Mouse (Mus musculus) hindbrain, embryonic 11.5 days (tissue): ENCODE measurements around the gene Trmt10a. TPM values are rescaled to one million over a fixed set of nuclear protein-coding genes. Genes with fewer than 3 reads are reported as not detected.

ENCODE experiments used
- ATAC-seq: fragments of 200-750 bp; cut with Nextera tagmentation; 2 replicates; pipeline ENCODE4 v1.8.0; 2017; ENCODE audit warnings: mild to moderate bottlenecking, moderate TSS enrichment, moderate library complexity; ENCODE audit not compliant: low FRiP score
- DNase-seq: peaks from one replicate; pipeline ENCODE4 v3.0.0-alpha.2; 2015; ENCODE audit warnings: low spot score
- H3K27ac ChIP-seq: fragments of 300-500 bp; sonication (generic); 2 replicates; pipeline ENCODE4 v1.5.1; 2014; ENCODE audit warnings: mild to moderate bottlenecking, low read depth, low read length
- H3K27me3 ChIP-seq: fragments of 300-500 bp; sonication (generic); 2 replicates; pipeline ENCODE4 v1.6.1; 2014; ENCODE audit warnings: mild to moderate bottlenecking, low read length, moderate library complexity, mixed read lengths; ENCODE audit not compliant: control insufficient read depth, insufficient read depth
- H3K36me3 ChIP-seq: fragments of 300-500 bp; sonication (generic); 2 replicates; pipeline ENCODE4 v1.6.1; 2014; ENCODE audit warnings: mild to moderate bottlenecking, low read length, moderate library complexity, mixed read lengths; ENCODE audit not compliant: control insufficient read depth, insufficient read depth
- H3K4me1 ChIP-seq: fragments of 300-500 bp; sonication (generic); replicated peaks from 2 replicates; pipeline ENCODE4 v1.6.1; 2014; ENCODE audit warnings: low read length, mixed read lengths; ENCODE audit not compliant: control insufficient read depth, insufficient read depth
- H3K4me2 ChIP-seq: fragments of 300-500 bp; sonication (generic); replicated peaks from 2 replicates; pipeline ENCODE4 v1.6.1; 2014; ENCODE audit warnings: mild to moderate bottlenecking, low read depth, low read length
- H3K4me3 ChIP-seq: fragments of 300-500 bp; sonication (generic); 2 replicates; pipeline ENCODE4 v1.5.1; 2014; ENCODE audit warnings: low read depth, low read length
- H3K9ac ChIP-seq: fragments of 300-500 bp; sonication (generic); 2 replicates; pipeline ENCODE4 v1.6.1; 2014; ENCODE audit warnings: low read depth, low read length
- H3K9me3 ChIP-seq: fragments of 300-500 bp; sonication (generic); 2 replicates; pipeline ENCODE4 v1.6.1; 2016; ENCODE audit warnings: low read length; ENCODE audit not compliant: control insufficient read depth
- WGBS: fragments of 180-500 bp; shearing (Covaris S2); extraction: QIAGEN DNeasy Blood & Tissue Kit; methylation state at CpG from one replicate; pipeline ENCODE4 v1.1.7; 2014; 5-methylcytosine and 5-hydroxymethylcytosine counted together
- polyA plus RNA-seq: library from polyadenylated mRNA; unstranded; fragments of >200 nt; fragmentation: Nextera tagmentation; extraction: Ambion mirVana; gene quantifications from 2 replicates; pipeline ENCODE4 v1.2.1, GENCODE M21; 2014

The Trmt10a gene
- polyA plus RNA-seq, 1 experiment from 2014 or later, result 12.4 TPM

DNA sequence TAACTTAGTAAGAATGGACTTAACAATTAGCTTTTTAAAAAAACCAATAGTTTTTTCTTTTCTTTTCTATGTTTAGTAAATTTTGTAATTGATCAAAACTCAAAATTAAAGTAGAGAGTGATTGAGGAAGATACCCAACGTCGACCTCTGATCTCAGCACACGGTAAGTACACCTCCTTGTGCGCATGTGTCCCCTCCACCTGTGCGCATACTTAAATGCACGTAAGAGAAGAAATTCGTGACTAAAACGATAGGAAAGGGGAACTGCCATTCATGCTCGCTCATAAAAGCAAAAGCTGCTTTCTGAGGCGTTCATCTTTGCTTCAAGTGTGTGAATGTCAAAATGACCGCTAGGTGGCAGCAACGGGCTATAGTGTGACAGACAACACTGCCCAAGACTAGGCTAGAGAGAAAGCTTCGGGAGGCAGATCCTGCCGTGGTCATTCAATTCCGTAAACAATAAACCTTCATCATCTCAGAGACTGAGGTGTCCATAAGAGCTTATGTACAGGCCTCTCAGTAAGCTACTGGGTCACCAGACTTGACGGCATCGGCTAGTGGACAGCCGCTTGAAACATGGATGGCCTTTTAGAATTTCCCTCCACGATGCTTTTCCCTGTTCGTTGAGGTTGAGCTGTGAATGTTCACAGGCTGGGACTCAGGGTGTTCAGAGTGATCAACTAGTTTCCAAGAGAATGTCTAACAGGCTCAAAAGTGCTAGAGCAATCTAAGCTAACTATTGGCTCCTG, 54.9 kb downstream of the Trmt10a start:
- Histone ChIP-seq H3K9me3 (no peaks in the 10 kb centered on the region), H3K27ac (no peak overlapping the region), H3K4me2 (no peak overlapping the region; the same call in 1 of the 2 replicates), H3K9ac (peak overlapping the region; percentile 4; the same call in 1 of the 2 replicates), H3K4me3 (no peak overlapping the region), H3K27me3 (no peaks in the 10 kb centered on the region), H3K4me1 (no peaks in the 10 kb centered on the region), H3K36me3 (no peaks in the 10 kb centered on the region)
- 32% methylated on average over 20 of the region's 20 CpGs for WGBS
- ATAC-seq (peak; percentile 93), DNase-seq (peak; percentile 97)

DNA sequence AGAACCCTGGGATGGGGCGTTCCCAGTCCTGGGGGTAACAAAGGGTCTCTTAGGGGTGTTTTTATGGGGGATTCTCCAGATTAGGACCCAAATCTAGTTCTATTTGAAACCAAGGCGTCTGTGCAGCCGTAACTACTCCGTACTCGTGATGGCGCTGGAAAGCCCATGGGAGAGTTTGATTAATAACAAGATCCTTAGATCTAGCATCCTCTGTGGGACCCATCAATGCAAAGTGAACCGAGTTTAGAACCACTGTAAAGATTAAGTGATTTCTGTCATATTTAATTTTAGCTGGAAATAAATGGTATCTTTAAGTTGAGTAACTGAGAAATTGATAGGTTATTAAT, 55.4 kb downstream of the Trmt10a start:
- H3K27me3 ChIP-seq, result no peaks in the 10 kb centered on the region
- DNase-seq (no peak), ATAC-seq (peak; percentile 10; the same call in 1 of the 2 replicates)
- H3K9me3 ChIP-seq, result no peaks in the 10 kb centered on the region
- H3K9ac ChIP-seq, result no peak overlapping the region
- H3K4me3 ChIP-seq, result no peak overlapping the region
- H3K4me1 ChIP-seq, result no peaks in the 10 kb centered on the region
- H3K27ac ChIP-seq, result no peak overlapping the region
- WGBS, result 85% methylated on average over 7 of the region's 7 CpGs
- no peaks in the 10 kb centered on the region for H3K36me3 ChIP-seq
- H3K4me2 ChIP-seq, result no peak overlapping the region

DNA sequence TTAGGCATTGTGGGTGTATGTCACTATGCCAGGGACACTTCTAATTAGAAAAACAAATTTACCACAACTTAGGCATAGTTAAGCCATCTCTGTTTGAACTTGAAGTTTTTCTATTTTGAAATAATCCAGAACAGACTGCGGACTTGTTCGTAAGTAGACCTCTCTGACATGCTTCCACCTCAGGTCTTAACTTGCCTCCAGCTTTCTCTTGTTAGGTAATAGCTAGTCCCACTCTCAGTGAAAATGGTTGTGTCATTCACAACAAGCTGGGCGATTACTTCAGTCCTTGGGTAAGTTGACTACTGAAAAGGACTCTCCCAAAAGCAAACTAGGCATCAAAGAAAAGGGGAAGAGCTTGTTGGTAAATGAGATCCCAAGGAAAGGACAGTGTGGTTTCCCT, 65.6 kb downstream of the Trmt10a start:
- DNase-seq, result no peak
- no peak for ATAC-seq
- H3K36me3 ChIP-seq, result no peaks in the 10 kb centered on the region
- H3K9me3 ChIP-seq, result no peaks in the 10 kb centered on the region
- H3K27me3 ChIP-seq, result no peaks in the 10 kb centered on the region
- 96% methylated on average over 3 of the region's 3 CpGs for WGBS
- H3K9ac ChIP-seq, result no peak overlapping the region
- H3K4me2 ChIP-seq, result no peak overlapping the region
- H3K27ac ChIP-seq, result no peak overlapping the region
- H3K4me3 ChIP-seq, result no peak overlapping the region
- no peaks in the 10 kb centered on the region for H3K4me1 ChIP-seq

Other genes starting within 250 kb of the Trmt10a start
- 96.9 and 103 TPM in 2 replicates for gene Lamtor3, start 224.9 kb upstream of the Trmt10a start, polyA plus RNA-seq
- gene Dapp1, start 161.9 kb upstream of the Trmt10a start, polyA plus RNA-seq, result 2.6 and 3.7 TPM in 2 replicates
- 0.17 and 0.20 TPM in 2 replicates for gene 1110002E22Rik, start 78.4 kb upstream of the Trmt10a start, polyA plus RNA-seq
- not detected in 2 replicates for gene Gm5105, start 76.1 kb upstream of the Trmt10a start, polyA plus RNA-seq
- 10.2 and 13.4 TPM in 2 replicates for gene Mttp, start 1.5 kb downstream of the Trmt10a start, polyA plus RNA-seq
- gene 4930579F01Rik, start 50.4 kb downstream of the Trmt10a start, polyA plus RNA-seq, result not detected in 2 replicates
- gene Adh7, start 74.3 kb downstream of the Trmt10a start, polyA plus RNA-seq, result 0.08 and 0.22 TPM in 2 replicates
- gene Adh1, start 117.5 kb downstream of the Trmt10a start, polyA plus RNA-seq, result 0.29 and 0.59 TPM in 2 replicates
- gene Adh6a, start 169.8 kb downstream of the Trmt10a start, polyA plus RNA-seq, result not detected in 2 replicates
- gene Adh6b, start 198.3 kb downstream of the Trmt10a start, polyA plus RNA-seq, result 0.25 and 0.37 TPM in 2 replicates